Mouse (Mus musculus): ENCODE data around the gene Anks1b.

- TF ChIP-seq CTCF (IDR thresholded peaks at IDR 0.05; ENCODE audit: extremely low read depth, insufficient read length, insufficient replicate concordance, low read depth, low read length) (no peak), POLR2A (IDR thresholded peaks at IDR 0.05; ENCODE audit: low read depth, low read length) (no peak)
Observed at GRCm38 (mm10) chr10:90813326-90813725, 940.0 kb downstream of the Anks1b start.

Measured in small intestine, adult 2 months (tissue).